Mouse (Mus musculus): Measurements from ENCODE around the gene Slc44a5. TPM values are rescaled to one million over a fixed set of nuclear protein-coding genes. Genes with fewer than 3 reads are reported as not detected.

The Slc44a5 gene
- 10 to 100 TPM; 18.9 to 23.0 TPM for total RNA-seq (2021)

DNA sequence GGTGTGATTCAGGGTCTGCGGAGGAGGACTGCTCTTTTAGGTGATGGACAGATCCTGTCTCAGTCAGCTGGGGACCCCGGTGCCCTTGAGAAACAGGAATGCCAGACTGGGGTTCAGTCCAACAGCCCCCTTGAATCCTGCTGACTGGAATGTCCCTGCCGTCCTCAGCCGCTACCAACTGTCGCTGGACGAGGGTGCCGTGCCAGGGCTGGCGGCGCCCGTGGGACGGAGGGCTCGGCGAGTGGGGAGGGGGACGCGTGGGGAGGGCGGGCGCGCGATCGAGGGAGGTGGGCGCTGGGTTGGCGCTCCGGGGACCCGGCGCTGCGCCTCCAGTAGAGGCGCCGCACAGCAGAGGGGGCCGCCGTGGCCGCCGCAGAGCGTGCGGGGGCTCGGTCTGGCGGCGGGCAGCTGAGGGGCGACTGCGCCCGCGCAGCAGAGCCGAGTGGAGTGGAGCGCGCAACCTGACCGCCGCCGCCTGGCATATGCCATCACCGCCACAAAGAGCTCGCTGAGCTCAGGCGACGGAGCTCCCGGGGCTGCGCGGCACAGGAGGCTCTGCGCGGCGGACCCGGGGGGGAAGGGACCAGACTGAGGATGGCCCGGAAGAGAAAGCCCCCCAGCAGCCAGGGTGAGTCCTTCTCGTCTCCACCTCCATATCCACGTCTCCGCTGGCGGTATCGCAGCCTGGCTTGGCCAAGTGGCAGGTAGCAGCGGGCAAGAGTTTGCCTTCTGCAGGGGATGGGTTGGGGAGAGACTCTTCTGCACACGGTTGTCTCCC is at the start of gene Slc44a5:
Gene Slc44a5 (plus strand): TSS at position 266 of the 778 bp plus-strand sequence.
- peak; percentile 52 for DNase-seq
- intact Hi-C loops (cut with DNase I): loop anchor here (10.0 kb wide), 1 partner anchor 601 kb away; no protein-coding TSS in a partner anchor

DNA sequence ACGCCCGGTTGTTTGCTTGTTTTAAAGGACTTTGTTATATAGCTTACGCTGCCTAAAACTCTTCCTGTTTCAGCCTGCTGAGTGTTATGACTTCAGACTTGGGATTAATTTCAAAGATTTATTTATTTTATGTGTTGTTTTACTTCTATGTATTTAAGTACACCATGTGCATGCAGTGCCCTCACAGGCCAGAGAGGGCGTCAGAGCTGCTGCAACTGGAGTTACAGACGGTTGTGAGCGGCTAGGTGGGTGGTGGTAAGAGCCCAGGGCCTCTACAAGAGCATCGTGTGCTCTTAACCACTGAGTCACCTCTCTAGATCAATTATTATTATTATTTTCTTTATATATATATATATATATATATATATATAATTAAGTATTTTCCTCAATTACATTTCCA is 46.9 kb upstream of the Slc44a5 start:
- intact Hi-C loops (cut with DNase I): no loop called here
- no peak for DNase-seq

DNA sequence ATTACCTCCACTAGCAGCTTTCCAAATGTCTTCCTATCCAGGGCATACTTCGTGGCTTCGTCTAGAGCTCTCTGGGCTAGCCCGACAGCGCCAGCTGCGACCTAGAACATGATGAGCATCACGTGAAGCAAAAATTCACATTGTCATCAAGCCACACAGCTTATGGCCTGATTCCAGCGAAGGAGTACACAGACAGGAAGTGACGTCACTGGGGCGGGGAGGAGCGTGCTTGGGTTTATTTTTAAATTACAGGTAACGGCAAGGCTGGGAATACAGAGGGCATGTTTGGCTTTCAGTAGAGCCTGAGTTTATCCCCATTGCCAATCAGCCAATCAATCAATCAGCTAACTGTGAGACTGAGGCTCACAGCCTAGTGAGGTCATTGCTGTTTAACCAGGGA is 43.7 kb upstream of the Slc44a5 start:
- DNase-seq: no peak
- intact Hi-C loops (cut with DNase I): no loop called here

DNA sequence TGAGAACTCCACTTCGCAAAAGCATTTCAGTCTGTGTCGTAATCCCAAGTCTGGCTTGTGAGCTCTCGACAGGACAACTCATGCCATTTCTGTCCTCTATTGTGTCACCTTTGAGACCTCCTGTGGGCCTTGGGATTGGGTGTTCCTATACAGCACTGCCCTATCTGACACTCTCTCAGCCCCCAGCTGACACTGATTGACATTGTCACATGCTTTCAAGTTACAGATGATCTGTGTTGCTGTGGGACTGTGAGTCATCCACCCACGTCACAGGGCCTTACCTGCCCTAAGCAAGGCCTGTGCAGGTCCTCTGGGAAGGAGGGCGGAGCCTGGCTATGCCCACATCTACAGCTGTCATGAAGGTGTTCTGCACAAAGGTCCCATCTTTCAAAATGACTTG is 40.8 kb upstream of the Slc44a5 start:
- no peak for DNase-seq
- intact Hi-C loops (cut with DNase I): no loop called here

DNA sequence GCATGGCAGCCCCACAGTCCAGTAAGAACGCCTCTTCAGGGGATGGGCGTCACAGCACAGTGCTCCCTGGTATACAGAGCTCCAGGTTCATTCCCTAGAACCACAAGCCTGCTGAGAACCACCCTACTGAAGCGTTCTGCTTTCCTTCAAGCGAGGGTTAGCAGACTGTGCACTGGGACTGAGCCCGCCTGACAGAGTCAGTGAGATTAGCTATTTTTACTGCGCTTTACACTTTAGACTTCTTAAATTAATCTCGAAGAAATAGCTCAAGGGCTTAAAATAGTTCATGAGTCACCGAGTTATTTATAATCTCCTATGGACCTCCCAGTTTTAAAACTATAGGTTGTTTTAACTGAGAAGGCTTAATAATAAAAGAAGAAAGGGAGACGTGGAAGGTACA is 37.4 kb upstream of the Slc44a5 start:
- intact Hi-C loops (cut with DNase I): no loop called here
- no peak for DNase-seq

DNA sequence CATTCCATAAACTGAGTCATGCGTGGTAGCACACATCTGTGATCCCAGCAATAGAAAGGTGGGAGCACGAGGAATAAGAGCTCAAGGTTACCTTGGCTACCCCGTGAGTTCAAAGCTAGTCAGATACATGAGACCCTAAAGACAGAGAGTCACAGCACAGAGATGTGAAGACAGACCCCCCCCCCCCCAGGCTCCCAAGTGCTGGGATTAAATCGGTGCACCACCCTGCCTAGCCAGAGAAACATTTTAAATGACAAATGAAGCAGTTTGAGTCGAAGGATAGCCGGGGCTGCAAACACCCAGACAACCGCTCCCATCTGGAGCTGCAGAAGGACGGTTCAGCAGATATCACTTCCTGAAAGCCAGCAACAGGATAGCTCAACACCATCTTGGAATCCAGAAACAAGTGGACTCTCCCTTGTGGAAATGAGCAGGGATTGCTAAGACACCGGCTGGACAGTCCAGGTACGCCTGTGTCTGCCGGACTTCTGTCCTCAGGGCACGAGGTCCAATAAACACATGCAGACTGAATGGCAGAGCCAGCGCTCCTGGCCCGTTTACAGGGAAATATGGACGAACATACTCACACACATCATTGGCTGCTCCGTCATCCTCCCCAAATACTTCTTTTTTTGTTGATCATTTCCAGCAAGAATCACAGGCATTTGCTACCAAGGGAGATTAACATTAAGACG is 36.0 kb upstream of the Slc44a5 start:
- intact Hi-C loops (cut with DNase I): no loop called here
- no peak for DNase-seq

DNA sequence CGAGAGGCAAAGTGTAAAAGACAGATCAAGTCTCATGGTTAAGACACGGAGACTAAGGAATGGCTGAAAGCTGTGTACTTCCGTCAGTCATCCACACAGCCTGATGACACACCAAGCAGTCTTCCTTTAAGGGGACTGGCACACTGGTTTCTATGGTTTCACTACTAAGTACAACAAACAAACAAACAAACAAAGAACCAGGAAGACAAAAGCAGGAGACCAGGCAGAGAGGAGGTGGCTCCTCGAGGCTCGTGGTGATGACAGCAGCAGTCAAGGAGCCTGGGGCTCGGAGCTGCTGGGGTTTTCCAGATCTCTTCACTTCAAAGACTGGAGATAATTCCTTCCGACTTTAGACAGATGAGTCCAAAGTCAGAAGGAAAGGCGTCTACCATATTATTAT is 33.2 kb upstream of the Slc44a5 start:
- intact Hi-C loops (cut with DNase I): no loop called here
- DNase-seq: no peak

DNA sequence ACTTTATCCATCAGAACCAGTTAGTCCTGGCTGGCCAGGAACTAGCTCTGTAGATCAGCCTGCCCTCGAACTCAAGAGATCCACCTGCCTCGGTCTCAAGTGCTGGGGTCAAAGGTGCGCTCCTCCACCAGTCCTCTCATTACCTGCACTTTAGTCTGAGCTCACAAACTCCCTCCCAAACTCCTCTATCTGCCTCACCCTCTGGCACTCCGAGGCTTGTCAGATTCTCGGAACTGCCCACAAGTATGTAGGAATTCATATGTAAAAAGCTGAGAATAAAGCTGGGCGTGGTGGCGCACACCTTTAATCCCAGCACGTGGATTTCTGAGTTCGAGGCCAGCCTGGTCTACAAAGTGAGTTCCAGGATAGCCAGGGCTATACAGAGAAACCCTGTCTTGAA is 32.8 kb upstream of the Slc44a5 start:
- DNase-seq: no peak
- intact Hi-C loops (cut with DNase I): no loop called here

DNA sequence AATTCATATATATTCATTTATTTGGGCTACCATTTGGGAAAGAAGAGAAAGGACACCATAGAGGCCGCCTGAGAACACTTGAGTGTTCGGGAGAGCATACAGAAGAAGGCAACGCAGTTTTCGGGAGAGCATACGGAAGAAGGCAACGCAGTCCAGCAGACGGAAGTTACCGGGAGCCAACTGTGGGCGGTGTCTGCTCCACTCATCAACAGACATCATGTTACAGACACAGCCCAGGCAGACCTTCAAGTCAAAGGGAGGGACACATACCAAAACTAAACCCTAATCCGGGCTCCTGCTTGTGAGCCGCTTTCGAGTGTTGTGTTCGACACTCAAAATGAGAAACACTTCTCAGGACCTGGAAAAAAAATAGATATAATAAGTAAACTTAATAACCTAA is 31.6 kb upstream of the Slc44a5 start:
- no peak for DNase-seq
- intact Hi-C loops (cut with DNase I): no loop called here

DNA sequence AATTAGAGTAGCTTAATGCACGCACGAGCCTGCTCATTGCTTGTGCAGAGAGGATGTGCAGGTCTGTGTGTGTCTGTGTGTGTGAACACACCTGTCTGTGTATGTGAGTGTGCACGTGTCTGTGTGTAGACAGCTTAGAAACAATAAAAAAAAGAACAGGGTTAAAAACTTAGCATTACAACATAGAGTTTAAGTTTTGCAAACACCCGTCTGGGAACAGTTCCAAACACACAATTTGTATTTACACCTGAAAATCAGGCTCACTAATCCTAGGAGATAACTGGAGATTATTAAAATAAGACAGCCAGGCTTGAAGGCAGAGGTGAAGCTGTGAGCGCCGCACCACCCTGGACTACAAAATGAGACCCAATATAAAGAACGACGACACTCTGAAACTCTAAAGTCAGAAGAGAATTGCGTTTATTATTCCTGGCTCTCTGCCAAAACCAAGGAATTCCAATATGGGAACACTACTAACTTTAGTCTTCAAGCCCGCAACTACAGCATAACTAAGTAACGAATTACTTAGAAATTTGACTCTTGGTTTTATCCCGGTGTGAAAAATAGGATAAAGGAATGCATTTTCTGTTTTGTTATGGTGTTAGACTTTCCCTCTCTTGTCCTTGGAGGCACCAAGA is 30.1 kb upstream of the Slc44a5 start:
- intact Hi-C loops (cut with DNase I): no loop called here
- no peak for DNase-seq

DNA sequence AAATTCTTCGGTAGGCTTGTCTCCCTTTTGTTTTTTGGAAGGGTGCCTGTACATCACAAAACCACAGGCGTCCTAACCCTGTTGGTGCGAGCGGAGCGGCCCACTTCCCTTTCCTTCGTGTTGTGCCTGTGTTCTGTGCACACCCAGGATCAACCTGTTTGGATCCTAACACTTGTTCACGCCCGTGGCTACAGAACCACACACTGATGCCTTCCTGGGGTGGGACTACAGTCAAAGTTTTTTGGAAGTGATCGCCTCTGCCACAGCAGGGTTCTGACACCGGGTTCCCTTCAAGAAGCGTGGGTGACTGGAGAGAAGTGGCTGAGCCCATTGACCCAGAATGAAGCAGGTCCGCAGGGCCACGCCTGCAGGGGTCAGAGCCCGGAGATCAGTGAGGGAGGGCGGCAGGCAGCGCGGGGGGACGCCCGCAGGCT is 29.3 kb upstream of the Slc44a5 start:
- no peak for DNase-seq
- intact Hi-C loops (cut with DNase I): no loop called here

DNA sequence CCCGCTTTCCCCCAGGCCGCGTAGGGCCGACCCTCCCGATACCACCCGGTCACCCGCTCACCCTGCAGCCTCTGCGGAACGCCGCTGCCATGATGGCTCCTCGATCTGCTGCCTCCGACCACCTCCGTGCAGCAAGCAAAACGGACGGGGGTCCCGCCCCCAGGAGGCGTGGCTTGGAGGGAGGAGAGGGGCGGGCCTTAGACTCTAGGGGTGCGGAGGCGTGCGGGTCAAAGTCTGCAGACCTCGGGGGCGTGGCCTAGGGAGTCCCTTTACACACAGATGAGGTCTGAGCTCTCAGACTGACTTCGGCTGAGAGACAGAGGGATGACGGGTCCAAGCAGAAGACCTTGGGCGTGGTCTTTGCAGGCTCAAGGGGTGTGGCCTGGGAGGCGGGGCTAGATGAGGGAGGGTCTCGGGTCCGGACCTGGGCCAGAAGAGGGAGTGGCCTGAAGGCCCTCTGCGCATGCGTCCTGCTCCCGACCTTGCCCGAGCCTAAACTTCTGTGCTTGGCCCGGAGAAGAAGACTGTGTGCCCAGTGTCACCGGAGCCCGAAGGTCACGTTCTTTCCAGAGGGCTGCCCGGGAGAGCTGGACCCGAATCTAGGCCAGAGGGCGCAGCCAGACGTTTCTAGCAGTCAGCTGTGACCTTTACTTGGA is 28.8 kb upstream of the Slc44a5 start, which contains the start of gene Acadm:
Gene Acadm (minus strand): TSS at position 298 of the 656 bp plus-strand sequence.
- intact Hi-C loops (cut with DNase I): no loop called here
- DNase-seq: peak; percentile 98

DNA sequence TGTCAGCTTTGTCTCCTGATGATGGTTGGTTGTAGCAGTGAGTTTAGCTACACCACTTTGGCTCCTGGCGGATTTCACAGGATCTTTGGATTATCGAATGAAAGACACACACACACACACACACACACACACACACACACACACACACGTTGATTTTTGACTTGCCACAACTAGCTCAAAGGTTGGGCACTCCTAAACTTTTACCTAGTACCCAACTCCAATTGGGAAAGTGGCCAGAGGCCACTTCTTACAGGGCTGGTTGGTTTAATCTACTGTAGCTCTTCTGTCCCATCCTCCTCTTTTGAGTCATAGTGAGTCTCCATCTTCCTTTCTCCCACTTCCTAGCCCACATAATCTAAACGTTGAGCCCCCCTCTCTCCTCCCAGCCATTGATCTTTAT is 26.0 kb upstream of the Slc44a5 start:
- intact Hi-C loops (cut with DNase I): no loop called here
- no peak for DNase-seq

DNA sequence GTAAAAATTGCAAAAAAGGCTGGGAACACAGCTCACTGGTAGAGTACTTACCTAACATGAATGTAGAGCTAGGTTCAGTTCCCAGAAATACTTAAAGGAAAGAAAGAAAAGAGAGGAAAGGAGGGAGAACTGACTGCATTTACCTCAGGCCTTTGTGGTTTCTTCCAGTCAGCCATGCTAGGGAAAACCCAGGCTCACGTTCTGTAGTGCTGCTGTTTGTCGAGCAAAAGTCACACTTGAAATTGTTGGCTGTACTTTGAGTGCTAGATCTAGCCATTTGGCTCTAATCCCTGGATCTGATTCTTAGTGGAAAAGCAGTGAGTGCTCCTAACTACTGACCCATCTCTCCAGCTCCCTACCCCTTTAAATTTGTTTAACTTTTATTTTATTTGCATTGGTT is 25.1 kb upstream of the Slc44a5 start:
- intact Hi-C loops (cut with DNase I): no loop called here
- no peak for DNase-seq

DNA sequence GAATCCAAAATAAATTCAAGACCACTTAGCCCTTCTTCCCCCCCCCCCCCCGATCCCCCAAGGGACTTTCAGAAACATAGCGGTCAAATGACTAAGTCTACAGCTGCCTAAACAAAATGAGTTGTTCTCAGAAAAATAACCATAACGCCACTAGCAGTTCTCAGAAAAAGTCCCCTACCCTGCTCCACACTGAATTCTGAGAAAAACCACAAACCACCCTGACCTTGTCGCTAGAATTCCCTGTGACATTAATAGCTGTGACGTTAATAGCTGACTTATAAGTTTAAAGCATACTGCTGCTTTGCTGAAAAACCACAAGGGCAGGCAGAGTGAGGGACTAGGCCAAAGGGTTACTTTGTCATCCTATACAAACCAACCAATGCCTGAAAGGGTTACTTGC is 15.3 kb upstream of the Slc44a5 start:
- intact Hi-C loops (cut with DNase I): loop anchor here (2.0 kb wide), 1 partner anchor 269 kb away; no protein-coding TSS in a partner anchor
- no peak for DNase-seq

DNA sequence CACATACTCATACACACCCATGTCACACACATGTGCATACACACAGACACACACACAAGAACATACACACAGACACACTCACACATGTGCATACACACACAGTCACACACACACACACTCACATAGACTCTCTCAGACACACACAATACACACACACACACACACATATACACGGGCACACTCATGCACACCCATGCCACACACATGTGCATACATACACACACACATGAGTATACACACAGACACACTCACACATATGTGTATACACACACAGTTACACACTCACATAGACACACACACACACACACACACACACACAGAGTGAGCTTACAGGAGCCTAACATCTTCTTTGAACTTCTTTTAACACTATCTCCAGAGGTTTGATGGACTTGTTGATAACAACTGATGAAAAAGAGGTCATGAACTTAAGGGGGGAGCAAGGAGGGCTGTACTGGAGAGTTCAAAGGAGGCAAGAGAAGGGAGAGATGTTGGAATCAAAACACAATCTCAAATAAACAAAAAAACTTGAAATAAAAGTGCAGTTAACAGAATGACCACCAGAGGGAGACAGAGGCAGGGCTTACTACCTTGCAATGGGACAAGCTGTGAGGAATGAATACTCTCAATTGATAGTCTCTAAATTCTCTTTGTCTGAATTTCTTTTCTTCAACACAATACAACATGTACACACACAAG is 14.1 kb upstream of the Slc44a5 start:
- no peak for DNase-seq
- intact Hi-C loops (cut with DNase I): loop anchor here (2.0 kb wide), 1 partner anchor 268 kb away; no protein-coding TSS in a partner anchor

DNA sequence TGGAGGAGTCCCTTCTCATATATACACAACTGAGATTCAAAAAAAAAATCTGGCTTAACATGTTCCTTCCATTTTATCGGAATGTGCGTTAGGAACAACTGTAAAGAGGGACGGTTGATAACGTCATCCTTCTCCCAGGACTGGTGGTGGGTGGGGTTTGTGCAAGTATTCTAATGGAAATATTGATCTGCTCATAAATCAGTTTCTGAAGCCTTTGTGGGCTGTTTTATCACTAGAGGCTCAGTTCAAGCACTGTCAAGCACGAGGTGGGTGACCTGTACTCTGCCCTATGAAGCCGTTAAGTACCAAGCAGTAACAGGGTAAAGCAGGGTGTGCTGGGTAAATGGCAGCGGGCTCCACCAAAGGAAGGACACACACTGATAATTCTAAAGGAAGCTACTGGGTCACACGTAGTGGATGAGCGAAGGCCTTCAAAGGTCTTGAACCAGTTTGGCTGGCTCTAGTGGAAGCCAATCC is 13.5 kb upstream of the Slc44a5 start:
- intact Hi-C loops (cut with DNase I): loop anchor here (2.0 kb wide), 1 partner anchor 267 kb away; no protein-coding TSS in a partner anchor
- no peak for DNase-seq

DNA sequence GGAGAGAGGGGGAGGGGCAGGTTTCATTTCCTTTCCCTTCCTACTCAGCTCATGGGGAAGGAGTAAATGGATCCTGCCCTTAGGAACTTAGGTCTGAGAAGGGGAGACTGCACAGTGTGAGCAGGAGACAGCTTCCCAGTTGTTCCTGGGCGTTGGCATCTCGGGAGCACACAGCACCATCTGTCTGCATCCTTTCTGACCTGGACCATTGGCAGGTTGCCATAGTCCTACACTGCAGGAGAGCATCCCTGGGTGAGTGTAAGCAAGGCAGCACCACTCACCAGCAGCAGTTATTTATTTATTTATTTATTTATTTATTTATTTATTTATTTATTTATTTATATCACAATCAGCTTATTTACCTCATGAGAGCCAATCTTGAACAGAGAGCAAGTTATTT is 12.4 kb upstream of the Slc44a5 start:
- intact Hi-C loops (cut with DNase I): no loop called here
- DNase-seq: peak; percentile 49

DNA sequence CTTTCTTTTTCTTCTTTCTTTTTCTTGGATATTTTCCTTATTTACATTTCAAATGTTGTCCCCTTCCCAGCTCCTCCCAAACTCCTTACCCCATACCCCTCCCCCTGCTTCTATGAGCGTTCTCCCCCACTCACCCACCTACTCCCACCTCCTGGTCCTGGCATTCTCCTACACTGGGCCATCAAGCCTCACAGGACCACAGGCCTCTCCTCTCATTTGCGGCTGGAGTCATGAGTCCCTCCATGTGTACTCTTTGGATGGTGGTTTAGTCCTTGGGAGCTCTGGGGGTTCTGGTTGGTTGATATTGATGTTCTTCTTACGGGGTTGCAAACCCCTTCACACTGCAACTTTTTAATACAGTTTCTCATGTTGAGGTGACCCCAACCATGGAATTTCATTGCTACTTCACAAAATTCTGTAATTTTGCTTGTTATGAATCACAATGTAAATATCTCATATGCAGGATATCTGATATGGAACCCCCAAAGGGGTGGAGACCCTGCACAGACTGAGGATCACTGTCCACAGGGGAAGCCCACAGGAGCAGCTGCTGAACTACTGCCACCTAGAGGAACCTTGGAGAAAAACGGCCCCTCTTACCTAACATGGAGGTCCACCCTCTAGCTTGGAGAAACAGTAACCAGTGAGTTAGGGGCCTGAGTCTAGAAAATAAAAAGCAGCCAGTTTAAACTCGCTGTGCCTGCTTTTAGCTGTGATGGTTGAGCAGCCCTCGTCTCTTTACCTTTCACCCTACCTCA is 11.4 kb upstream of the Slc44a5 start:
- DNase-seq: no peak
- intact Hi-C loops (cut with DNase I): no loop called here

DNA sequence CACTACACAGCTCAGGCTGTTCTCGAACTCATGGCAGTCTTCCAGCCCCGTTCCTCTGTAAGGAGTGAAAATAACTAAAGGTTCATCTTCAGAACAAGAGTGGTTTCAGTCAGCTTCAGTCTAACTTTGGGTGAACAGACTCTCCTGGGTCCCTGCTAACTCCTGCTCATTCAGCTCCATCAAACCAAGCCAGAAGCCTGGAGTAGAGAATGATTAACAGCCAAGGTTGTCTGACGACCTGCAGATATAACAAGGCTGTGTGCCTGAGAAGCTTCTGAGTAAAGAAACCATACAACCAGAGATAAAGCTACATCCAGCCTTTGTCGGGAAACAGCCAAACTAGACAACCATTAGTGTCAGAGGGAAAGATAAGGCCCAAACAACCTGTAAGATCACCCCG is 5.8 kb upstream of the Slc44a5 start:
- DNase-seq: no peak
- intact Hi-C loops (cut with DNase I): no loop called here
